Mouse (Mus musculus) testis, adult 2 months (tissue): Measurements from ENCODE around the gene Apba2.

Experiments used
- CTCF ChIP-seq: fragments of 200-500 bp; IDR thresholded peaks from 2 replicates; pipeline ENCODE4 v1.5.1; 2012; ENCODE audit warnings: low read depth, mild to moderate bottlenecking, inconsistent platforms, low read length, moderate library complexity; ENCODE audit not compliant: control insufficient read depth, insufficient read depth, insufficient replicate concordance
- POLR2A ChIP-seq: fragments of 200-500 bp; IDR thresholded peaks from 2 replicates; pipeline ENCODE4 v1.6.1; 2012; ENCODE audit warnings: low read depth, mild to moderate bottlenecking, inconsistent platforms, low read length, moderate library complexity; ENCODE audit not compliant: control insufficient read depth

GRCm38 (mm10) chr7:64743610-64744009 is 242.1 kb downstream of the Apba2 start:
- TF ChIP-seq POLR2A (no peak), CTCF (no peak)
